Comparison of ENCODE assay signal across 8 mouse cellular contexts in the genomic region with DNA sequence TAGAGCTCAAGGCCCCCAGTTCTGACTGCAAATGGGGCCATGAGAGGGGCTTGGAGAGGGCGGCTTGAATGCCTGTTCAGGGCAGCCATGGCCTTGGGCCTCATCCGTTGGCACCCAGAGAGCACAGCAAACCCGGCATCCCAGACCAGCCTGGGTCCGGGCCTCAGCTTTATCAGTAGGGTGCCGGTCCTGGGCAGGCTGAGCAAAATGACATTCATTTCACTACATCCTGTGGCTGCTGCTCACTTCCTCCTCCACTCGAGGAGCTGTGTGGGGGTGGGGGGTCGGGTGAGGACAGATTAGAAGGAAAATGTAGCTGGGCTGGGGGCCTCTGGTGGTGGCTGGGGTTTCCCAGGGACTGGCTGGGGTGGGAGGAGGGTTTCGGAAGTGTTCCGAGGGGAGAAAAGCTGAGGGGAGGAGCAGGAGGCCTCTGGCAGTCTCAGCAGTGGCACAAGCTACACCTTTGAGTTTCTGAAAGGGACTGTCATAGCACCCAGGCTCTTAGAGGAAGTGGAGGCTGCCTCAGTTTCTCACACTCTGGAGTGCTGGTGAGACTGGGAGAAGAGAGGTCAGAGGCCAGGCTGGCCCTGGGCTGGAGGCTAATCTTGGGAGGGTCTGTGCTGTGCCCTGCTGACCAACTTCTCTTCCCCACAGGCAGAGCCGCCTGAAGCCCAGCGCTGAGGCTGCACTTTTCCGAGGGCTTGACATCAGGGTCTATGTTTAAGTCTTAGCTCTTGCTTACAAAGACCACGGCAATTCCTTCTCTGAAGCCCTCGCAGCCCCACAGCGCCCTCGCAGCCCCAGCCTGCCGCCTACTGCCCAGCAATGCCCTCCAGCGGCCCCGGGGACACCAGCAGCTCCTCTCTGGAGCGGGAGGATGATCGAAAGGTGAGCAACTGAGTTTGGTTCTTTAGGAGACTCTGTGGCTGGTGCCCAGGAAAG. TPM values are rescaled to one million over a fixed set of nuclear protein-coding genes. Genes with fewer than 3 reads are reported as not detected.
DNase-seq lines count a peak whose midpoint lies in the region; ATAC-seq lines count a peak whose summit lies in the region.

No protein-coding gene starts in this region.

- ATAC-seq in embryonic facial prominence, embryonic 12.5 days (ENCODE audit: insufficient number of reproducible peaks, insufficient read depth, low FRiP score, low TSS enrichment) = peak; percentile 49
- peak; percentile 23 for ATAC-seq in hindbrain, embryonic 11.5 days (ENCODE audit: low FRiP score)
- ATAC-seq in liver, embryonic 15.5 days (ENCODE audit: insufficient read depth) = peak; percentile 56
- ATAC-seq in neural tube, embryonic 13.5 days (ENCODE audit: low read depth) = peak; percentile 74

- peak overlapping the region; percentile 41 for H3K4me2 ChIP-seq in embryonic facial prominence, embryonic 12.5 days (replicated peaks)
- peak overlapping the region; percentile 7; the same call in 1 of the 2 replicates for H3K4me2 ChIP-seq in hindbrain, embryonic 11.5 days (replicated peaks; ENCODE audit: low read depth, low read length)
- H3K4me2 ChIP-seq in liver, embryonic 15.5 days = peak overlapping the region; percentile 49
- H3K4me2 ChIP-seq in neural tube, embryonic 13.5 days = peak overlapping the region; percentile 42

- peaks cover 43% of the 10 kb centered on the region for H3K36me3 ChIP-seq in embryonic facial prominence, embryonic 12.5 days
- no peaks in the 10 kb centered on the region for H3K36me3 ChIP-seq in hindbrain, embryonic 11.5 days (ENCODE audit: control insufficient read depth, insufficient read depth, low read length)
- H3K36me3 ChIP-seq in liver, embryonic 15.5 days (replicated peaks) = peaks cover 5% of the 10 kb centered on the region; the same call in 1 of the 2 replicates
- peaks cover 39% of the 10 kb centered on the region for H3K36me3 ChIP-seq in neural tube, embryonic 13.5 days

- H3K4me3 ChIP-seq in embryonic facial prominence, embryonic 12.5 days = peak overlapping the region; percentile 9; the same call in 1 of the 2 replicates
- no peak overlapping the region for H3K4me3 ChIP-seq in hindbrain, embryonic 11.5 days (ENCODE audit: low read depth, low read length)
- no peak overlapping the region; the same call in 1 of the 2 replicates for H3K4me3 ChIP-seq in liver, embryonic 15.5 days (replicated peaks)
- peak overlapping the region; percentile 7; the same call in 1 of the 2 replicates for H3K4me3 ChIP-seq in neural tube, embryonic 13.5 days

- peak overlapping the region; percentile 82 for H3K27ac ChIP-seq in embryonic facial prominence, embryonic 12.5 days
- no peak overlapping the region for H3K27ac ChIP-seq in hindbrain, embryonic 11.5 days (ENCODE audit: low read depth, low read length)
- peak overlapping the region; percentile 48 for H3K27ac ChIP-seq in liver, embryonic 15.5 days (replicated peaks)
- H3K27ac ChIP-seq in neural tube, embryonic 13.5 days (replicated peaks) = peak overlapping the region; percentile 84

- peaks cover 38% of the 10 kb centered on the region for H3K4me1 ChIP-seq in embryonic facial prominence, embryonic 12.5 days
- H3K4me1 ChIP-seq in hindbrain, embryonic 11.5 days (replicated peaks; ENCODE audit: control insufficient read depth, insufficient read depth, low read length) = peaks cover 8% of the 10 kb centered on the region; the same call in 1 of the 2 replicates
- peaks cover 22% of the 10 kb centered on the region for H3K4me1 ChIP-seq in liver, embryonic 15.5 days (replicated peaks)
- peaks cover 54% of the 10 kb centered on the region for H3K4me1 ChIP-seq in neural tube, embryonic 13.5 days (replicated peaks)

- H3K27me3 ChIP-seq in embryonic facial prominence, embryonic 12.5 days = no peaks in the 10 kb centered on the region
- H3K27me3 ChIP-seq in hindbrain, embryonic 11.5 days (ENCODE audit: control insufficient read depth, insufficient read depth, low read length) = no peaks in the 10 kb centered on the region; the same call in 1 of the 2 replicates
- H3K27me3 ChIP-seq in liver, embryonic 15.5 days = no peaks in the 10 kb centered on the region
- no peaks in the 10 kb centered on the region for H3K27me3 ChIP-seq in neural tube, embryonic 13.5 days

- DNase-seq in cerebellum, adult 18-20 months = peak; percentile 58 to 59
- DNase-seq in cerebellum, adult 11 months = no peak
- peak; percentile 37 for DNase-seq in CD8-positive naive resting alpha-beta T cell, adult 2 months (ENCODE audit: low read depth in 2 of 2, low spot score in 2 of 2)
- DNase-seq in hindbrain, embryonic 11.5 days (ENCODE audit: low spot score) = peak; percentile 41
- no peak for DNase-seq in urinary bladder, postnatal 36 days (ENCODE audit: low spot score in 2 of 2)

- no peaks in the 10 kb centered on the region for H3K9me3 ChIP-seq in embryonic facial prominence, embryonic 12.5 days
- H3K9me3 ChIP-seq in hindbrain, embryonic 11.5 days (ENCODE audit: control insufficient read depth, low read length) = no peaks in the 10 kb centered on the region
- no peaks in the 10 kb centered on the region for H3K9me3 ChIP-seq in liver, embryonic 15.5 days (replicated peaks)
- no peaks in the 10 kb centered on the region for H3K9me3 ChIP-seq in neural tube, embryonic 13.5 days

- H3K9ac ChIP-seq in embryonic facial prominence, embryonic 12.5 days = 0 out of 2 replicates have a peak overlapping the region, but pooled peaks have one; percentile 43
- H3K9ac ChIP-seq in hindbrain, embryonic 11.5 days (ENCODE audit: low read depth, low read length) = peak overlapping the region; percentile 19; the same call in 1 of the 2 replicates
- no peak overlapping the region for H3K9ac ChIP-seq in liver, embryonic 15.5 days
- H3K9ac ChIP-seq in neural tube, embryonic 13.5 days = peak overlapping the region; percentile 41

- 11% methylated on average over 21 of the region's 21 CpGs for WGBS in embryonic facial prominence, embryonic 12.5 days
- 9% methylated on average over 21 of the region's 21 CpGs for WGBS in hindbrain, embryonic 11.5 days
- 9% methylated on average over 21 of the region's 21 CpGs for WGBS in liver, embryonic 15.5 days (ENCODE audit: insufficient replicate concordance)
- 12% methylated on average over 21 of the region's 21 CpGs for WGBS in neural tube, embryonic 13.5 days

RNA-seq across cellular contexts. Expression of gene Dnmt3a, which starts 28.8 kb away (rescaled TPM):
- polyA plus RNA-seq in embryonic facial prominence, embryonic 12.5 days (2016; fragmentation: Nextera tagmentation; extraction: Ambion mirVana) = 220 and 229 TPM in 2 replicates
- 68.6 and 75.5 TPM in 2 replicates for polyA plus RNA-seq in hindbrain, embryonic 11.5 days (2014; fragmentation: Nextera tagmentation; extraction: Ambion mirVana)
- 21.8 TPM in 2 replicates for polyA plus RNA-seq in liver, embryonic 15.5 days (2015; fragmentation: Nextera tagmentation; extraction: Ambion mirVana)
- 95.7 and 118 TPM in 2 replicates for polyA plus RNA-seq in neural tube, embryonic 13.5 days (2015; fragmentation: Nextera tagmentation; extraction: Ambion mirVana)

Comparison
In these comparisons a context has a peak if more than half of its experiments do, and no peak if none do; other contexts are left out.
1. DNase-seq: peak in cerebellum, adult 18-20 months (2 of 2), CD8-positive naive resting alpha-beta T cell, adult 2 months (2 of 2) and hindbrain, embryonic 11.5 days (single experiment); none in cerebellum, adult 11 months (single experiment) and urinary bladder, postnatal 36 days (0 of 2).
2. ATAC-seq: peak in every context shown above with its lines; median percentile 74 in neural tube, embryonic 13.5 days; 56 in liver, embryonic 15.5 days; 49 in embryonic facial prominence, embryonic 12.5 days; 23 in hindbrain, embryonic 11.5 days.
3. H3K4me3 ChIP-seq: peak in embryonic facial prominence, embryonic 12.5 days (single experiment) and neural tube, embryonic 13.5 days (single experiment); none in hindbrain, embryonic 11.5 days (single experiment) and liver, embryonic 15.5 days (single experiment).
4. Peak in every context shown above with its lines, with median percentiles within 50 percentile points of each other: H3K4me2 ChIP-seq.